Mouse (Mus musculus): ENCODE measurements around the gene Gdpd5. TPM values are rescaled to one million over a fixed set of nuclear protein-coding genes. Genes with fewer than 3 reads are reported as not detected.

Gdpd5 gene
- total RNA-seq, 2 experiments from 2014 or later = 40.9 to 43.1 TPM

- DNase-seq = peak; percentile 67 to 80
- intact Hi-C loops (cut with DNase I) = no loop called here
These were observed 128.9 kb downstream of the Gdpd5 start for GRCm38 (mm10) chr7:99510087-99510501.

Other genes starting within 250 kb of the Gdpd5 start
- gene Uvrag, start 240.3 kb upstream of the Gdpd5 start, total RNA-seq (2021) = 10 to 100 TPM; 34.6 to 35.0 TPM
- gene Dgat2, start 198.7 kb upstream of the Gdpd5 start, total RNA-seq (2021) = 100 to 1,000 TPM; 154 to 202 TPM
- gene Mogat2, start 142.8 kb upstream of the Gdpd5 start, total RNA-seq (2021) = not detected
- gene Map6, start 114.0 kb upstream of the Gdpd5 start, total RNA-seq (2021) = 1 to 10 TPM; 5.1 to 6.0 TPM
- 100 to 1,000 TPM; 442 to 536 TPM for gene Serpinh1, start 28.2 kb upstream of the Gdpd5 start, total RNA-seq (2021)
- gene Klhl35, start 84.6 kb downstream of the Gdpd5 start, total RNA-seq (2021) = under 1 TPM; 0.35 to 0.62 TPM
- gene Rps3, start 102.3 kb downstream of the Gdpd5 start, total RNA-seq (2021) = 100 to 1,000 TPM; 380 to 408 TPM
- gene Arrb1, start 154.1 kb downstream of the Gdpd5 start, total RNA-seq (2021) = 10 to 100 TPM; 25.0 to 33.3 TPM
- gene Tpbgl, start 245.7 kb downstream of the Gdpd5 start, total RNA-seq (2021) = 1 to 10 TPM; 3.1 to 3.5 TPM

Measured in heart, postnatal 10 days (tissue).